Comparison of ENCODE assay signal across 18 mouse cellular contexts in the genomic region with DNA sequence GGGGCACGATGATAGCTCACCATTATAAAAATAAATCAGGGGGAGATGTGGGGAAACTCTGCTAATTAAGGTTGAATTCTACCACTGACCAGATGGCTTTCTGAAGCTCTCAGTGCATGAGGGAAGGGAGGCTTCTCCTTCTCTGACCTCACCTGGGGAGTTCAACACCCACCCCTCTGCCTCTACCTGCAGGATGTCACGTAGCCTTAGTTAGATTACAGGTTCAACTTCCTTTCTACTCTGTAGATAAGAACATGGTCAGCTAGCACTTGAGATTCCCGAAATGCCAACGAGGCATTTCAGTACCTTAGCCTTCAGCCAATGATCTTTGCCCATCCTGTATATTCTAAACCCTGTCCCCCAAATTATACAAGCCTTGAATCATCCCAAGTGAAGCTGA.
"Had no signal": no experiment of that assay in that cellular context is flagged by ENCODE, and none has a peak within 500 bp of the region (broad histone marks: within the 10 kb centered on the region; RNA-seq: fewer than 3 reads in every experiment).

No protein-coding gene starts in this region.

- H3K4me3 ChIP-seq: liver, embryonic 13.5 days; liver, embryonic 15.5 days; megakaryocyte, embryonic 14.5 days; midbrain, embryonic 13.5 days; midbrain, embryonic 15.5 days; neural tube, embryonic 12.5 days; stomach, embryonic 15.5 days had no signal

- H3K27ac ChIP-seq: liver, embryonic 13.5 days; liver, embryonic 15.5 days; macrophage; midbrain, embryonic 13.5 days; midbrain, embryonic 15.5 days; neural tube, embryonic 12.5 days; stomach, embryonic 15.5 days; stomach, postnatal 0 days had no signal

- H3K36me3 ChIP-seq: liver, embryonic 13.5 days; liver, embryonic 15.5 days; midbrain, embryonic 13.5 days; midbrain, embryonic 15.5 days; neural tube, embryonic 12.5 days; stomach, embryonic 15.5 days had no signal

- ATAC-seq: liver, postnatal 0 days; lung, postnatal 0 days; midbrain, embryonic 13.5 days; midbrain, embryonic 15.5 days had no signal

- H3K27me3 ChIP-seq: liver, embryonic 13.5 days; liver, embryonic 15.5 days; midbrain, embryonic 13.5 days; midbrain, embryonic 15.5 days; neural tube, embryonic 12.5 days; stomach, embryonic 15.5 days had no signal

- DNase-seq: liver, embryonic 13.5 days; liver, postnatal 0 days; lung, postnatal 14 days; right cerebral cortex, postnatal 14 days; thymus, adult 2 months; thymus, postnatal 25 days; thymus, postnatal 4 days had no signal

- H3K4me1 ChIP-seq: liver, embryonic 13.5 days; liver, embryonic 15.5 days; stomach, embryonic 15.5 days had no signal

- H3K4me2 ChIP-seq: liver, embryonic 11.5 days; liver, embryonic 13.5 days; liver, embryonic 15.5 days; midbrain, embryonic 11.5 days; midbrain, embryonic 13.5 days; midbrain, embryonic 15.5 days; neural tube, embryonic 12.5 days; stomach, embryonic 15.5 days had no signal

- H3K9me3 ChIP-seq: liver, embryonic 13.5 days; liver, embryonic 15.5 days; megakaryocyte, embryonic 14.5 days; midbrain, embryonic 13.5 days; midbrain, embryonic 15.5 days; neural tube, embryonic 12.5 days; stomach, embryonic 15.5 days had no signal

- H3K9ac ChIP-seq: liver, embryonic 13.5 days; liver, embryonic 15.5 days; liver, postnatal 0 days; midbrain, embryonic 13.5 days; midbrain, embryonic 15.5 days; neural tube, embryonic 12.5 days; stomach, embryonic 15.5 days had no signal
